Mouse (Mus musculus): ENCODE results near the gene Inpp5d.

GRCm38 (mm10) chr1:87673822-87674604 lies 53.9 kb downstream of the Inpp5d start:
- TF ChIP-seq CTCF (IDR thresholded peaks at IDR 0.05; ENCODE audit: borderline replicate concordance, insufficient read depth, low read length) (no peak), POLR2A (IDR thresholded peaks at IDR 0.05; ENCODE audit: low read depth, low read length) (no peak)
